ENCODE assay signal across 8 mouse cellular contexts in genomic region chr9:44882981-44883569, GRCm38 (mm10). TPM values are rescaled to one million over a fixed set of nuclear protein-coding genes. Genes with fewer than 3 reads are reported as not detected.
DNase-seq lines count a peak whose midpoint lies in the region; ATAC-seq lines count a peak whose summit lies in the region.

No protein-coding gene starts in this region.

- intact Hi-C loops in left cerebral cortex, postnatal 25 days (cut with DNase I) = no loop called here
- intact Hi-C loops in gastrocnemius, postnatal 14 days (cut with DNase I; ENCODE audit: low total_unique reads) = loop anchor here (5.0 kb wide), 1 partner anchor 41 kb away; no protein-coding TSS in a partner anchor

- no peaks in the 10 kb centered on the region for H3K9me3 ChIP-seq in hindbrain, embryonic 11.5 days (ENCODE audit: control insufficient read depth, low read length)
- no peaks in the 10 kb centered on the region for H3K9me3 ChIP-seq in neural tube, embryonic 11.5 days (ENCODE audit: control insufficient read depth, low read length)

- peak; percentile 36 for DNase-seq in cerebellum, adult 11 months
- peak; percentile 79 for DNase-seq in 416B (ENCODE audit: low read depth)
- DNase-seq in cerebellum, postnatal 14 days = peak; percentile 48 to 52
- peak; percentile 63 for DNase-seq in hindbrain, embryonic 11.5 days (ENCODE audit: low spot score)
- peak; percentile 56 to 82 for DNase-seq in left cerebral cortex, postnatal 25 days (ENCODE audit: low spot score in 2 of 2)
- DNase-seq in neural tube, embryonic 11.5 days (ENCODE audit: low spot score) = peak; percentile 61
- no peak for DNase-seq in gastrocnemius, postnatal 14 days

- peak overlapping the region; percentile 99 for H3K27ac ChIP-seq in hindbrain, embryonic 11.5 days (ENCODE audit: low read depth, low read length)
- peak overlapping the region; percentile 98 for H3K27ac ChIP-seq in neural tube, embryonic 11.5 days (ENCODE audit: low read depth, low read length)

- 0% methylated on average over 21 of the region's 21 CpGs for WGBS in hindbrain, embryonic 11.5 days
- under 1% methylated on average over 21 of the region's 21 CpGs for WGBS in neural tube, embryonic 11.5 days

- H3K4me3 ChIP-seq in hindbrain, embryonic 11.5 days (ENCODE audit: low read depth, low read length) = peak overlapping the region; percentile 99
- peak overlapping the region; percentile 99 for H3K4me3 ChIP-seq in neural tube, embryonic 11.5 days (ENCODE audit: low read depth, low read length)

- H3K9ac ChIP-seq in hindbrain, embryonic 11.5 days (ENCODE audit: low read depth, low read length) = peak overlapping the region; percentile 67
- peak overlapping the region; percentile 95 for H3K9ac ChIP-seq in neural tube, embryonic 11.5 days (ENCODE audit: low read length)

- no peaks in the 10 kb centered on the region for H3K36me3 ChIP-seq in hindbrain, embryonic 11.5 days (ENCODE audit: control insufficient read depth, insufficient read depth, low read length)
- no peaks in the 10 kb centered on the region for H3K36me3 ChIP-seq in neural tube, embryonic 11.5 days (ENCODE audit: control insufficient read depth, insufficient read depth, low read length)

- no peak for ATAC-seq in cerebellum, adult (ENCODE audit: insufficient number of reproducible peaks, low FRiP score, low TSS enrichment)
- peak; percentile 1; the same call in 1 of the 2 replicates for ATAC-seq in hindbrain, embryonic 11.5 days (ENCODE audit: low FRiP score)
- 0 out of 2 replicates have a peak, but pooled peaks have one; percentile 5 for ATAC-seq in neural tube, embryonic 11.5 days (ENCODE audit: insufficient read depth, low FRiP score, low TSS enrichment)

- H3K4me2 ChIP-seq in hindbrain, embryonic 11.5 days (replicated peaks; ENCODE audit: low read depth, low read length) = peak overlapping the region; percentile 85
- H3K4me2 ChIP-seq in neural tube, embryonic 11.5 days (ENCODE audit: low read depth) = peak overlapping the region; percentile 94

- H3K4me1 ChIP-seq in hindbrain, embryonic 11.5 days (replicated peaks; ENCODE audit: control insufficient read depth, insufficient read depth, low read length) = peaks cover 5% of the 10 kb centered on the region; the same call in 1 of the 2 replicates
- H3K4me1 ChIP-seq in neural tube, embryonic 11.5 days (ENCODE audit: control insufficient read depth, insufficient read depth, low read length) = peaks cover 12% of the 10 kb centered on the region

- H3K27me3 ChIP-seq in hindbrain, embryonic 11.5 days (ENCODE audit: control insufficient read depth, insufficient read depth, low read length) = no peaks in the 10 kb centered on the region
- H3K27me3 ChIP-seq in neural tube, embryonic 11.5 days (ENCODE audit: control insufficient read depth, insufficient read depth, low read length) = no peaks in the 10 kb centered on the region

RNA-seq across cellular contexts. Expression of gene Kmt2a, which starts 2.0 kb away (rescaled TPM):
- polyA plus RNA-seq in hindbrain, embryonic 11.5 days (2014; fragmentation: Nextera tagmentation; extraction: Ambion mirVana) = 17.3 and 26.2 TPM in 2 replicates
- 10 to 100 TPM; 54.6 to 58.6 TPM for total RNA-seq in left cerebral cortex, postnatal 25 days (2021)
- polyA plus RNA-seq in neural tube, embryonic 11.5 days (2014; fragmentation: Nextera tagmentation; extraction: Ambion mirVana) = 13.4 and 13.5 TPM in 2 replicates
- 10 to 100 TPM; 11.8 to 14.3 TPM for total RNA-seq in gastrocnemius, postnatal 14 days (2021)

RNA-seq across cellular contexts. Expression of gene Atp5l, which starts 37.5 kb away (rescaled TPM):
- 592 and 606 TPM in 2 replicates for polyA plus RNA-seq in hindbrain, embryonic 11.5 days (2014; fragmentation: Nextera tagmentation; extraction: Ambion mirVana)
- total RNA-seq in left cerebral cortex, postnatal 25 days (2021) = 100 to 1,000 TPM; 339 to 353 TPM
- 555 and 597 TPM in 2 replicates for polyA plus RNA-seq in neural tube, embryonic 11.5 days (2014; fragmentation: Nextera tagmentation; extraction: Ambion mirVana)
- 100 to 1,000 TPM; 663 to 775 TPM for total RNA-seq in gastrocnemius, postnatal 14 days (2021)
